Mouse (Mus musculus) lung, embryonic 16.5 days (tissue): ENCODE results near the gene Wfikkn1. TPM values are rescaled to one million over a fixed set of nuclear protein-coding genes. Genes with fewer than 3 reads are reported as not detected.

Experiments used
- ATAC-seq: fragments of 200-750 bp; cut with Nextera tagmentation; 2 replicates; pipeline ENCODE4 v1.8.0; 2017; ENCODE audit warnings: low read depth, mild to moderate bottlenecking, moderate library complexity
- H3K27ac ChIP-seq: fragments of 300-500 bp; sonication (generic); 2 replicates; pipeline ENCODE4 v1.5.1; 2014; ENCODE audit warnings: mild to moderate bottlenecking, control low read depth, low read length
- H3K27me3 ChIP-seq: fragments of 300-500 bp; sonication (generic); 2 replicates; pipeline ENCODE4 v1.6.1; 2014; ENCODE audit warnings: low read depth, low read length, mixed read lengths; ENCODE audit not compliant: control insufficient read depth, insufficient read depth
- H3K36me3 ChIP-seq: fragments of 300-500 bp; sonication (generic); 2 replicates; pipeline ENCODE4 v1.6.1; 2014; ENCODE audit warnings: low read length; ENCODE audit not compliant: control insufficient read depth, insufficient read depth
- H3K4me1 ChIP-seq: fragments of 300-500 bp; sonication (generic); replicated peaks from 2 replicates; pipeline ENCODE4 v1.6.1; 2014; ENCODE audit warnings: low read length, mixed read lengths; ENCODE audit not compliant: control insufficient read depth, insufficient read depth
- H3K4me2 ChIP-seq: fragments of 300-500 bp; sonication (generic); 2 replicates; pipeline ENCODE4 v1.6.1; 2014; ENCODE audit warnings: low read depth, low read length, control low read depth
- H3K4me3 ChIP-seq: fragments of 300-500 bp; sonication (generic); 2 replicates; pipeline ENCODE4 v1.5.1; 2014; ENCODE audit warnings: mild to moderate bottlenecking, low read length, control low read depth
- H3K9ac ChIP-seq: fragments of 300-500 bp; sonication (generic); 2 replicates; pipeline ENCODE4 v1.6.1; 2014; ENCODE audit warnings: low read length, control low read depth
- H3K9me3 ChIP-seq: fragments of 300-500 bp; sonication (generic); 2 replicates; pipeline ENCODE4 v1.6.1; 2016; ENCODE audit warnings: low read length; ENCODE audit not compliant: control insufficient read depth
- WGBS: fragments of 180-500 bp; shearing (Covaris S2); extraction: QIAGEN DNeasy Blood & Tissue Kit; methylation state at CpG from one replicate; pipeline ENCODE4 v1.1.7; 2014; 5-methylcytosine and 5-hydroxymethylcytosine counted together
- polyA plus RNA-seq: library from polyadenylated mRNA; unstranded; fragments of >200 nt; fragmentation: Nextera tagmentation; extraction: Ambion mirVana; gene quantifications from 2 replicates; pipeline ENCODE4 v1.2.1, GENCODE M21; 2015

Gene Wfikkn1
- polyA plus RNA-seq, 1 experiment from 2014 or later, result 0.43 TPM

- no peak for ATAC-seq
- Histone ChIP-seq H3K27me3 (no peaks in the 10 kb centered on the region), H3K36me3 (peaks cover 9% of the 10 kb centered on the region; the same call in 1 of the 2 replicates), H3K27ac (no peak overlapping the region), H3K9ac (no peak overlapping the region), H3K4me3 (no peak overlapping the region), H3K4me2 (no peak overlapping the region), H3K4me1 (peaks cover 12% of the 10 kb centered on the region), H3K9me3 (no peaks in the 10 kb centered on the region)
- 77% methylated on average over 8 of the region's 8 CpGs for WGBS
Measured at GRCm38 (mm10) chr17:25879750-25880149, 908 bp downstream of the Wfikkn1 start.

- no peak overlapping the region for H3K9ac ChIP-seq
- H3K4me3 ChIP-seq, result no peak overlapping the region
- peaks cover 9% of the 10 kb centered on the region; the same call in 1 of the 2 replicates for H3K36me3 ChIP-seq
- no peak for ATAC-seq
- WGBS, result 53% methylated on average over 4 of the region's 4 CpGs
- peaks cover 14% of the 10 kb centered on the region for H3K4me1 ChIP-seq
- H3K27ac ChIP-seq, result no peak overlapping the region
- no peak overlapping the region for H3K4me2 ChIP-seq
- H3K27me3 ChIP-seq, result no peaks in the 10 kb centered on the region
- no peaks in the 10 kb centered on the region for H3K9me3 ChIP-seq
Measured at GRCm38 (mm10) chr17:25879261-25879660, 1.4 kb downstream of the Wfikkn1 start.

- H3K4me1 ChIP-seq, result peaks cover 19% of the 10 kb centered on the region
- ATAC-seq, result no peak
Measured at GRCm38 (mm10) chr17:25878611-25879180, 2.0 kb downstream of the Wfikkn1 start.

GRCm38 (mm10) chr17:25877741-25878610, 2.7 kb downstream of the Wfikkn1 start:
- Histone ChIP-seq H3K27me3 (no peaks in the 10 kb centered on the region), H3K9ac (no peak overlapping the region), H3K4me1 (peaks cover 19% of the 10 kb centered on the region), H3K4me3 (no peak overlapping the region), H3K27ac (no peak overlapping the region), H3K9me3 (no peaks in the 10 kb centered on the region), H3K4me2 (no peak overlapping the region), H3K36me3 (peaks cover 9% of the 10 kb centered on the region; the same call in 1 of the 2 replicates)
- WGBS, result 92% methylated on average over 32 of the region's 32 CpGs
- no peak for ATAC-seq

More at GRCm38 (mm10) chr17:25878611-25879180, 2.0 kb downstream of the Wfikkn1 start:
- WGBS, result 92% methylated on average over 19 of the region's 19 CpGs
- no peaks in the 10 kb centered on the region for H3K9me3 ChIP-seq
- H3K27ac ChIP-seq, result no peak overlapping the region
- H3K36me3 ChIP-seq, result peaks cover 9% of the 10 kb centered on the region; the same call in 1 of the 2 replicates
- H3K4me2 ChIP-seq, result no peak overlapping the region
- H3K9ac ChIP-seq, result no peak overlapping the region
- H3K4me3 ChIP-seq, result no peak overlapping the region
- H3K27me3 ChIP-seq, result no peaks in the 10 kb centered on the region

- Histone ChIP-seq H3K9me3 (no peaks in the 10 kb centered on the region), H3K36me3 (peaks cover 2% of the 10 kb centered on the region; the same call in 1 of the 2 replicates), H3K9ac (no peak overlapping the region), H3K27me3 (no peaks in the 10 kb centered on the region), H3K4me3 (no peak overlapping the region), H3K4me1 (peaks cover 19% of the 10 kb centered on the region), H3K27ac (no peak overlapping the region), H3K4me2 (no peak overlapping the region)
- WGBS, result 85% methylated on average over 3 of the region's 3 CpGs
- ATAC-seq, result no peak
Measured at GRCm38 (mm10) chr17:25877025-25877424, 3.6 kb downstream of the Wfikkn1 start.

- no peaks in the 10 kb centered on the region for H3K27me3 ChIP-seq
- ATAC-seq, result no peak
- 56% methylated on average over 10 of the region's 10 CpGs for WGBS
Measured at GRCm38 (mm10) chr17:25876347-25876915, 4.2 kb downstream of the Wfikkn1 start.

GRCm38 (mm10) chr17:25875171-25876136, 5.2 kb downstream of the Wfikkn1 start:
- Histone ChIP-seq H3K27me3 (no peaks in the 10 kb centered on the region), H3K4me2 (peak overlapping the region; percentile 91), H3K9me3 (no peaks in the 10 kb centered on the region), H3K9ac (peak overlapping the region; percentile 85), H3K27ac (peak overlapping the region; percentile 92), H3K4me3 (peak overlapping the region; percentile 87), H3K36me3 (peaks cover 2% of the 10 kb centered on the region; the same call in 1 of the 2 replicates), H3K4me1 (peaks cover 19% of the 10 kb centered on the region)
- WGBS, result under 1% methylated on average over 59 of the region's 59 CpGs
- ATAC-seq, result peak; percentile 95

More at GRCm38 (mm10) chr17:25876347-25876915, 4.2 kb downstream of the Wfikkn1 start:
- Histone ChIP-seq H3K4me2 (peak overlapping the region; percentile 91), H3K9ac (peak overlapping the region; percentile 85), H3K27ac (no peak overlapping the region), H3K4me3 (peak overlapping the region; percentile 87), H3K9me3 (no peaks in the 10 kb centered on the region), H3K4me1 (peaks cover 19% of the 10 kb centered on the region), H3K36me3 (peaks cover 2% of the 10 kb centered on the region; the same call in 1 of the 2 replicates)

- Histone ChIP-seq H3K9me3 (no peaks in the 10 kb centered on the region), H3K4me1 (peaks cover 19% of the 10 kb centered on the region), H3K36me3 (peaks cover 2% of the 10 kb centered on the region; the same call in 1 of the 2 replicates), H3K9ac (peak within 1 kb of the TSS; percentile 85), H3K27me3 (no peaks in the 10 kb centered on the region), H3K4me2 (peak within 1 kb of the TSS; percentile 91), H3K4me3 (peak within 1 kb of the TSS; percentile 87), H3K27ac (peak within 1 kb of the TSS; percentile 92)
- under 1% methylated on average over 25 of the region's 25 CpGs for WGBS
- peak; percentile 85 for ATAC-seq
Measured at GRCm38 (mm10) chr17:25874721-25875170, 5.9 kb downstream of the Wfikkn1 start, which contains the start of gene Mettl26. Gene Mettl26, plus strand, starts transcription at chr17:25875074.
